Mouse (Mus musculus): Measurements from ENCODE around the gene Pif1.

Pif1 gene

GRCm38 (mm10) chr9:65600951-65601350 is 14.0 kb downstream of the Pif1 start:
- DNase-seq = no peak

- no peak for DNase-seq
These were observed 16.6 kb downstream of the Pif1 start for GRCm38 (mm10) chr9:65603401-65604102.

- peak; percentile 69 to 84 for DNase-seq
These were observed 18.6 kb downstream of the Pif1 start for GRCm38 (mm10) chr9:65605471-65606136.

GRCm38 (mm10) chr9:65606321-65607109 is 19.6 kb downstream of the Pif1 start:
- DNase-seq = no peak

GRCm38 (mm10) chr9:65607120-65607519 is 20.2 kb downstream of the Pif1 start:
- DNase-seq = no peak

GRCm38 (mm10) chr9:65611969-65612486 is 25.1 kb downstream of the Pif1 start:
- DNase-seq = no peak

GRCm38 (mm10) chr9:65613098-65613497 is 26.1 kb downstream of the Pif1 start:
- no peak for DNase-seq

- DNase-seq = no peak
These were observed 32.4 kb downstream of the Pif1 start for GRCm38 (mm10) chr9:65619311-65619710.

GRCm38 (mm10) chr9:65621196-65621595 is 34.2 kb downstream of the Pif1 start:
- no peak for DNase-seq

GRCm38 (mm10) chr9:65621666-65622065 is 34.7 kb downstream of the Pif1 start:
- DNase-seq = no peak

GRCm38 (mm10) chr9:65622826-65623225 is 35.9 kb downstream of the Pif1 start:
- no peak for DNase-seq

GRCm38 (mm10) chr9:65624266-65624665 is 37.3 kb downstream of the Pif1 start:
- DNase-seq = no peak

- peak; percentile 29 to 44 for DNase-seq
These were observed 42.2 kb downstream of the Pif1 start, which contains the start of gene Rbpms2 for GRCm38 (mm10) chr9:65629025-65629766. Gene Rbpms2 (plus strand): TSS chr9:65629648.

- peak; percentile 40 to 56 for DNase-seq
These were observed 43.0 kb downstream of the Pif1 start for GRCm38 (mm10) chr9:65629767-65630630.

GRCm38 (mm10) chr9:65630631-65631353 is 43.8 kb downstream of the Pif1 start:
- peak; percentile 14 to 31 for DNase-seq

- no peak for DNase-seq
These were observed 44.5 kb downstream of the Pif1 start for GRCm38 (mm10) chr9:65631354-65632021.

- no peak for DNase-seq
These were observed 48.8 kb downstream of the Pif1 start for GRCm38 (mm10) chr9:65635766-65636165.

- DNase-seq = no peak
These were observed 50.0 kb downstream of the Pif1 start for GRCm38 (mm10) chr9:65636926-65637325.

GRCm38 (mm10) chr9:65639065-65639464 is 52.1 kb downstream of the Pif1 start:
- no peak for DNase-seq

GRCm38 (mm10) chr9:65640838-65641410 is 54.0 kb downstream of the Pif1 start:
- no peak for DNase-seq
